Mouse (Mus musculus): ENCODE results near the gene Ddx19a.
A peak's percentile ranks its signal among the peaks of the same experiment; 100 is the strongest.
"Not testable (repeated sequence)": the region's sequence is repeated elsewhere in the genome, so short reads cannot be mapped to it uniquely, and the experiment has no call there.

The Ddx19a gene

GRCm38 (mm10) chr8:110933272-110933671 lies 64.3 kb downstream of the Ddx19a start:
- no peak for DNase-seq (ENCODE audit: low spot score in 2 of 2)

GRCm38 (mm10) chr8:110932444-110932843 lies 65.2 kb downstream of the Ddx19a start:
- DNase-seq (ENCODE audit: low spot score in 2 of 2), result no peak

GRCm38 (mm10) chr8:110931176-110931939 lies 66.2 kb downstream of the Ddx19a start:
- DNase-seq (ENCODE audit: low spot score in 2 of 2), result peak in 1 of 2 experiments; percentile 48

- not testable (repeated sequence) for DNase-seq (ENCODE audit: low spot score in 2 of 2)
These were observed 67.9 kb downstream of the Ddx19a start for GRCm38 (mm10) chr8:110929672-110930071.

GRCm38 (mm10) chr8:110929066-110929465 lies 68.5 kb downstream of the Ddx19a start:
- peak in 1 of 2 experiments; percentile 60 for DNase-seq (ENCODE audit: low spot score in 2 of 2)

GRCm38 (mm10) chr8:110928435-110928834 lies 69.2 kb downstream of the Ddx19a start:
- peak in 1 of 2 experiments; percentile 38 for DNase-seq (ENCODE audit: low spot score in 2 of 2)

GRCm38 (mm10) chr8:110926690-110927089 lies 70.9 kb downstream of the Ddx19a start:
- DNase-seq (ENCODE audit: low spot score in 2 of 2), result no peak

- DNase-seq (ENCODE audit: low spot score in 2 of 2), result no peak
These were observed 71.9 kb downstream of the Ddx19a start for GRCm38 (mm10) chr8:110925691-110926140.
